Mouse (Mus musculus): ENCODE data around the gene Gm9844. TPM values are rescaled to one million over a fixed set of nuclear protein-coding genes. Genes with fewer than 3 reads are reported as not detected.

Gm9844 gene
- polyA plus RNA-seq, 1 experiment: 58.0 TPM

GRCm38 (mm10) chr7:24869532-24870165 is 7.6 kb downstream of the Gm9844 start, which contains the start of the genes Lypd4 and Dmrtc2:
Gene Lypd4, minus strand, starts transcription at chr7:24869941.
Gene Dmrtc2, plus strand, starts transcription at chr7:24870057.
- TF ChIP-seq CTCF (IDR thresholded peaks at IDR 0.05; ENCODE audit: borderline replicate concordance, extremely low read depth, insufficient read depth, insufficient read length) (no peak), POLR2A (IDR thresholded peaks at IDR 0.05; ENCODE audit: borderline replicate concordance, extremely low read depth, insufficient read depth, insufficient read length, poor library complexity, severe bottlenecking) (no peak)
- DNase-seq (ENCODE audit: low read depth): peak; percentile 51

- DNase-seq (ENCODE audit: low read depth): no peak
- TF ChIP-seq CTCF (IDR thresholded peaks at IDR 0.05; ENCODE audit: borderline replicate concordance, extremely low read depth, insufficient read depth, insufficient read length) (no peak), POLR2A (IDR thresholded peaks at IDR 0.05; ENCODE audit: borderline replicate concordance, extremely low read depth, insufficient read depth, insufficient read length, poor library complexity, severe bottlenecking) (no peak)
These were observed 15.6 kb downstream of the Gm9844 start for GRCm38 (mm10) chr7:24877588-24877987.

GRCm38 (mm10) chr7:24879620-24880019 is 17.6 kb downstream of the Gm9844 start:
- TF ChIP-seq CTCF (IDR thresholded peaks at IDR 0.05; ENCODE audit: borderline replicate concordance, extremely low read depth, insufficient read depth, insufficient read length): no peak
- no peak for TF ChIP-seq POLR2A (IDR thresholded peaks at IDR 0.05; ENCODE audit: borderline replicate concordance, extremely low read depth, insufficient read depth, insufficient read length, poor library complexity, severe bottlenecking)
- no peak for DNase-seq (ENCODE audit: low read depth)

- DNase-seq (ENCODE audit: low read depth): no peak
- no peak for TF ChIP-seq CTCF (IDR thresholded peaks at IDR 0.05; ENCODE audit: borderline replicate concordance, extremely low read depth, insufficient read depth, insufficient read length)
- no peak for TF ChIP-seq POLR2A (IDR thresholded peaks at IDR 0.05; ENCODE audit: borderline replicate concordance, extremely low read depth, insufficient read depth, insufficient read length, poor library complexity, severe bottlenecking)
These were observed 20.6 kb downstream of the Gm9844 start for GRCm38 (mm10) chr7:24882416-24883199.

- peak; percentile 100 for DNase-seq (ENCODE audit: low read depth)
- peak; percentile 62 for TF ChIP-seq CTCF (IDR thresholded peaks at IDR 0.05; ENCODE audit: borderline replicate concordance, extremely low read depth, insufficient read depth, insufficient read length)
- peak; percentile 82 for TF ChIP-seq POLR2A (IDR thresholded peaks at IDR 0.05; ENCODE audit: borderline replicate concordance, extremely low read depth, insufficient read depth, insufficient read length, poor library complexity, severe bottlenecking)
These were observed 22.1 kb downstream of the Gm9844 start, which contains the start of gene Rps19 for GRCm38 (mm10) chr7:24883896-24884692. Gene Rps19, plus strand, starts transcription at chr7:24884371.

- TF ChIP-seq POLR2A (IDR thresholded peaks at IDR 0.05; ENCODE audit: borderline replicate concordance, extremely low read depth, insufficient read depth, insufficient read length, poor library complexity, severe bottlenecking) (no peak), CTCF (IDR thresholded peaks at IDR 0.05; ENCODE audit: borderline replicate concordance, extremely low read depth, insufficient read depth, insufficient read length) (no peak)
- DNase-seq (ENCODE audit: low read depth): no peak
These were observed 22.8 kb downstream of the Gm9844 start for GRCm38 (mm10) chr7:24884693-24885291.

- TF ChIP-seq POLR2A (IDR thresholded peaks at IDR 0.05; ENCODE audit: borderline replicate concordance, extremely low read depth, insufficient read depth, insufficient read length, poor library complexity, severe bottlenecking) (no peak), CTCF (IDR thresholded peaks at IDR 0.05; ENCODE audit: borderline replicate concordance, extremely low read depth, insufficient read depth, insufficient read length) (no peak)
- no peak for DNase-seq (ENCODE audit: low read depth)
These were observed 23.7 kb downstream of the Gm9844 start for GRCm38 (mm10) chr7:24885468-24886307.

- DNase-seq (ENCODE audit: low read depth): no peak
These were observed 24.3 kb downstream of the Gm9844 start for GRCm38 (mm10) chr7:24886308-24886633.

GRCm38 (mm10) chr7:24887096-24887495 is 25.1 kb downstream of the Gm9844 start:
- no peak for DNase-seq (ENCODE audit: low read depth)
- TF ChIP-seq POLR2A (IDR thresholded peaks at IDR 0.05; ENCODE audit: borderline replicate concordance, extremely low read depth, insufficient read depth, insufficient read length, poor library complexity, severe bottlenecking): no peak
- TF ChIP-seq CTCF (IDR thresholded peaks at IDR 0.05; ENCODE audit: borderline replicate concordance, extremely low read depth, insufficient read depth, insufficient read length): no peak

More at GRCm38 (mm10) chr7:24886308-24886633, 24.3 kb downstream of the Gm9844 start:
- TF ChIP-seq POLR2A (IDR thresholded peaks at IDR 0.05; ENCODE audit: borderline replicate concordance, extremely low read depth, insufficient read depth, insufficient read length, poor library complexity, severe bottlenecking) (no peak), CTCF (IDR thresholded peaks at IDR 0.05; ENCODE audit: borderline replicate concordance, extremely low read depth, insufficient read depth, insufficient read length) (no peak)
